Mouse (Mus musculus): ENCODE data around the gene Gpc6. TPM values are rescaled to one million over a fixed set of nuclear protein-coding genes. Genes with fewer than 3 reads are reported as not detected.
A peak's percentile ranks its signal among the peaks of the same experiment; 100 is the strongest.

Gene Gpc6
- polyA plus RNA-seq, 1 experiment from 2014 or later = 16.8 TPM

GRCm38 (mm10) chr14:117015333-117015922, 90.3 kb downstream of the Gpc6 start:
- Histone ChIP-seq H3K27me3 (ENCODE audit: control insufficient read depth, insufficient read depth, low read length) (no peaks in the 10 kb centered on the region), H3K36me3 (ENCODE audit: control insufficient read depth, insufficient read depth, low read length) (no peaks in the 10 kb centered on the region), H3K27ac (replicated peaks; ENCODE audit: low read depth, low read length) (no peak overlapping the region), H3K9ac (replicated peaks; ENCODE audit: low read length) (no peak overlapping the region), H3K9me3 (ENCODE audit: control insufficient read depth, low read length) (no peaks in the 10 kb centered on the region), H3K4me1 (ENCODE audit: control insufficient read depth, insufficient read depth, low read length) (no peaks in the 10 kb centered on the region), H3K4me2 (ENCODE audit: low read length) (no peak overlapping the region), H3K4me3 (replicated peaks; ENCODE audit: low read depth, low read length) (no peak overlapping the region)
- DNase-seq (no peak), ATAC-seq (ENCODE audit: low FRiP score, low TSS enrichment) (no peak)
- 9% methylated on average over 4 of the region's 4 CpGs for WGBS

DNA sequence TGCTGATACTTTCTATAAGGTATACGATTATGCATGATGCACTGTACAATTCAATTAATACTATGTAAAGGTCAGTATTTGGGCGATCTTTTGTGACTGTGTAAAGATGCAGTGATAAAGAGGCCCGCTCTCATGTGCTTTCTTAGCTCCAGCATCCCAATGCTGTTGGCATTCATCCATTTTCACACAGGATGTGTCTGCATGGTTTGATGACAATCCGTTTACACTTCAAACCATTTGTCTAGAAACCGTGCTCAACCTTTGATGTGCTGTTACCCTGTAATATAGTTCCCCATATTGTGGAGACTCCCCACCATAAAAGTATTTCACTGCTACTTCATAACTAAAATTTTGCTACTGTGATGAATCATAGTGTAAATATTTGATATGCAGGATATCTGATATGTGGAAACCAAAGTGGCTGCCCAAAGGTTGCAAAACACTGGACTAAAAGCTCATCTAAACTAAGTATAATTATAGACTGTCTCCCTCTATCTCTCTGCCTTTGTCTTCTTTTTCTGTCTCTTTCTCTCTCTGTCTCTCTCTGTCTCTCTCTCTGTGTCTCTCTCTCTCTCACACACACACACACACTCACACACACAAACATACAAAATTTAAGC, 97.2 kb downstream of the Gpc6 start:
- 73% methylated on average over 5 of the region's 5 CpGs for WGBS
- Histone ChIP-seq H3K27ac (replicated peaks; ENCODE audit: low read depth, low read length) (no peak overlapping the region), H3K4me2 (ENCODE audit: low read length) (no peak overlapping the region), H3K36me3 (ENCODE audit: control insufficient read depth, insufficient read depth, low read length) (no peaks in the 10 kb centered on the region), H3K4me1 (ENCODE audit: control insufficient read depth, insufficient read depth, low read length) (no peaks in the 10 kb centered on the region), H3K4me3 (replicated peaks; ENCODE audit: low read depth, low read length) (no peak overlapping the region), H3K27me3 (ENCODE audit: control insufficient read depth, insufficient read depth, low read length) (no peaks in the 10 kb centered on the region), H3K9ac (replicated peaks; ENCODE audit: low read length) (no peak overlapping the region), H3K9me3 (ENCODE audit: control insufficient read depth, low read length) (no peaks in the 10 kb centered on the region)
- ATAC-seq (ENCODE audit: low FRiP score, low TSS enrichment) = no peak
- DNase-seq = no peak

- H3K4me2 ChIP-seq (ENCODE audit: low read length) = no peak overlapping the region
- H3K27ac ChIP-seq (replicated peaks; ENCODE audit: low read depth, low read length) = no peak overlapping the region
- H3K27me3 ChIP-seq (ENCODE audit: control insufficient read depth, insufficient read depth, low read length) = no peaks in the 10 kb centered on the region
- no peak for ATAC-seq (ENCODE audit: low FRiP score, low TSS enrichment)
- no peaks in the 10 kb centered on the region for H3K4me1 ChIP-seq (ENCODE audit: control insufficient read depth, insufficient read depth, low read length)
- H3K9me3 ChIP-seq (ENCODE audit: control insufficient read depth, low read length) = no peaks in the 10 kb centered on the region
- no peak overlapping the region for H3K9ac ChIP-seq (replicated peaks; ENCODE audit: low read length)
- WGBS = 52% methylated on average over 4 of the region's 4 CpGs
- H3K36me3 ChIP-seq (ENCODE audit: control insufficient read depth, insufficient read depth, low read length) = no peaks in the 10 kb centered on the region
- DNase-seq = no peak
- no peak overlapping the region for H3K4me3 ChIP-seq (replicated peaks; ENCODE audit: low read depth, low read length)
Measured at GRCm38 (mm10) chr14:117034146-117034545, 109.0 kb downstream of the Gpc6 start.

- H3K9me3 ChIP-seq (ENCODE audit: control insufficient read depth, low read length) = no peaks in the 10 kb centered on the region
- no peaks in the 10 kb centered on the region for H3K36me3 ChIP-seq (ENCODE audit: control insufficient read depth, insufficient read depth, low read length)
- H3K27me3 ChIP-seq (ENCODE audit: control insufficient read depth, insufficient read depth, low read length) = no peaks in the 10 kb centered on the region
- DNase-seq (peak; percentile 20), ATAC-seq (ENCODE audit: low FRiP score, low TSS enrichment) (no peak)
- H3K4me2 ChIP-seq (ENCODE audit: low read length) = no peak overlapping the region
- no peak overlapping the region for H3K9ac ChIP-seq (replicated peaks; ENCODE audit: low read length)
- H3K4me1 ChIP-seq (ENCODE audit: control insufficient read depth, insufficient read depth, low read length) = no peaks in the 10 kb centered on the region
- no peak overlapping the region for H3K4me3 ChIP-seq (replicated peaks; ENCODE audit: low read depth, low read length)
- 39% methylated on average over 5 of the region's 5 CpGs for whole genome bisulfite sequencing
- no peak overlapping the region for H3K27ac ChIP-seq (replicated peaks; ENCODE audit: low read depth, low read length)
Measured at GRCm38 (mm10) chr14:117041017-117041416, 115.9 kb downstream of the Gpc6 start.

DNA sequence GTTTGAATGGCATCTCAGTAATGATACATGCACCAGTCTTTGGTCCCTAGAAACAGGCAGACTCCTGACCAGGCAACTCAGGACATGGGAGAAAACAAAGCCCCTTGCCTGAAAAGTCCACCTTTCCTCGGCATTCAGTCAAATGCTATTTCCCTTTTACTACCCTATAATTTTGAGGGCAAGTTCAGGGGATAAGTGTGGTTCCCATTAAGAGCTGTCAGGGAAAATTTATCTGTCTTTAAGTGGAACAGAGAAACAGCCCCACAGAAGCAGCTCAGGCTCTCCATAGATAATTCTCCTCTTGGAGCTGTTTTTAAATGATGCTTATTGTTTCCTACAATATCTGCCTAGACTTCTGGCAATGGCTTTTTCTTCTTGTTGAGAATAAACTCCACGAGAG, 123.8 kb downstream of the Gpc6 start:
- DNase-seq = no peak
- WGBS = 80% methylated on average over 2 of the region's 2 CpGs
- no peaks in the 10 kb centered on the region for H3K27me3 ChIP-seq (ENCODE audit: control insufficient read depth, insufficient read depth, low read length)
- peaks cover 8% of the 10 kb centered on the region; the same call in 1 of the 2 replicates for H3K4me1 ChIP-seq (ENCODE audit: control insufficient read depth, insufficient read depth, low read length)
- no peak overlapping the region for H3K4me3 ChIP-seq (replicated peaks; ENCODE audit: low read depth, low read length)
- no peak overlapping the region for H3K27ac ChIP-seq (replicated peaks; ENCODE audit: low read depth, low read length)
- no peak overlapping the region for H3K4me2 ChIP-seq (ENCODE audit: low read length)
- no peaks in the 10 kb centered on the region for H3K36me3 ChIP-seq (ENCODE audit: control insufficient read depth, insufficient read depth, low read length)
- ATAC-seq (ENCODE audit: low FRiP score, low TSS enrichment) = no peak
- no peaks in the 10 kb centered on the region for H3K9me3 ChIP-seq (ENCODE audit: control insufficient read depth, low read length)
- no peak overlapping the region for H3K9ac ChIP-seq (replicated peaks; ENCODE audit: low read length)

DNA sequence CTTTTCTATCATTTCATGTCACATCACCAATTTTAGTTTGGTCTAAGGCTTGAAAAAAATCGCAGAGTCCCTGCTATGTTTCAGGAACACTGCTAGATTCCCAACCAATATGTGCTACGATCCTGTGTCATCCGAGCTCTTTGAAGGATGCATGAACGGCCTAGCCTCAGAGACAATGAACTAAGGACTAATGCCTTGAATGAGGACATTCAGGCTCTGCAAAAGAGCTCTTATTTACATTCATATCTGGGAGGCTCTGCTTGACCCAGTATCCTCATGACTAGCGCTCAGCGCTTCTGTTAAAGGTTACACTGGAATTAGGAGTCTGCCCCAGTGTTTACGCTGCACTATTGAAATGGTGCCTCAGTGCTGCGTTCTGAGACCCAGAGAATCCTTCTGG, 125.8 kb downstream of the Gpc6 start:
- peak; percentile 20 for DNase-seq

DNA sequence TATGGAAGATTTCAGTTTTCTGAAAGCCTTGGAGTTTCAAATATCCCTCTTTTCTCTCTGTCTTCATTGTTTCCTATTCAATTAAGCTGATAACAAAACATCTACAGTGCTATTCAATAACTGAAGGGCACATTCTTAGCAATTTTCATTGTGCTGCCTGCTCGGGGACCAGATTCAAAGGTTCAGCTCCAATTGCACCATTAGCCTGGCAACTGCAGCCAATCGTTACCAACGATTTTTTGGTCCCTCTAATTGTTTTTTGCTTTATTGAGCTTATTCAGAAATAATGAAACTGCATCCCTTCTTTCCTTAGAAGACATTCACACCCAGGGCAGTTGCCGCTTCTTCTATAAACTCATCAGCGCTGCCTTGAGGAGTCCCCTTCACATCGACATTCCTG, 128.2 kb downstream of the Gpc6 start:
- Histone ChIP-seq H3K9ac (replicated peaks; ENCODE audit: low read length) (no peak overlapping the region), H3K27ac (replicated peaks; ENCODE audit: low read depth, low read length) (no peak overlapping the region), H3K27me3 (ENCODE audit: control insufficient read depth, insufficient read depth, low read length) (no peaks in the 10 kb centered on the region), H3K36me3 (ENCODE audit: control insufficient read depth, insufficient read depth, low read length) (no peaks in the 10 kb centered on the region), H3K4me2 (ENCODE audit: low read length) (no peak overlapping the region), H3K4me1 (ENCODE audit: control insufficient read depth, insufficient read depth, low read length) (peaks cover 8% of the 10 kb centered on the region; the same call in 1 of the 2 replicates), H3K4me3 (replicated peaks; ENCODE audit: low read depth, low read length) (no peak overlapping the region), H3K9me3 (ENCODE audit: control insufficient read depth, low read length) (no peaks in the 10 kb centered on the region)
- DNase-seq (no peak), ATAC-seq (ENCODE audit: low FRiP score, low TSS enrichment) (no peak)
- 65% methylated on average over 6 of the region's 6 CpGs for WGBS

More for the DNA sequence above, 125.8 kb downstream of the Gpc6 start:
- ATAC-seq (ENCODE audit: low FRiP score, low TSS enrichment) = no peak
- no peaks in the 10 kb centered on the region for H3K36me3 ChIP-seq (ENCODE audit: control insufficient read depth, insufficient read depth, low read length)
- H3K4me1 ChIP-seq (ENCODE audit: control insufficient read depth, insufficient read depth, low read length) = peaks cover 8% of the 10 kb centered on the region; the same call in 1 of the 2 replicates
- no peak overlapping the region for H3K27ac ChIP-seq (replicated peaks; ENCODE audit: low read depth, low read length)
- H3K27me3 ChIP-seq (ENCODE audit: control insufficient read depth, insufficient read depth, low read length) = no peaks in the 10 kb centered on the region
- H3K9ac ChIP-seq (replicated peaks; ENCODE audit: low read length) = no peak overlapping the region
- H3K9me3 ChIP-seq (ENCODE audit: control insufficient read depth, low read length) = no peaks in the 10 kb centered on the region
- WGBS = 48% methylated on average over 8 of the region's 8 CpGs
- H3K4me3 ChIP-seq (replicated peaks; ENCODE audit: low read depth, low read length) = no peak overlapping the region
- H3K4me2 ChIP-seq (ENCODE audit: low read length) = no peak overlapping the region

GRCm38 (mm10) chr14:117055134-117055533, 130.0 kb downstream of the Gpc6 start:
- ATAC-seq (ENCODE audit: low FRiP score, low TSS enrichment) (no peak), DNase-seq (no peak)
- Histone ChIP-seq H3K4me3 (replicated peaks; ENCODE audit: low read depth, low read length) (no peak overlapping the region), H3K4me1 (ENCODE audit: control insufficient read depth, insufficient read depth, low read length) (peaks cover 8% of the 10 kb centered on the region; the same call in 1 of the 2 replicates), H3K27ac (replicated peaks; ENCODE audit: low read depth, low read length) (no peak overlapping the region), H3K9ac (replicated peaks; ENCODE audit: low read length) (no peak overlapping the region), H3K27me3 (ENCODE audit: control insufficient read depth, insufficient read depth, low read length) (no peaks in the 10 kb centered on the region), H3K9me3 (ENCODE audit: control insufficient read depth, low read length) (no peaks in the 10 kb centered on the region), H3K4me2 (ENCODE audit: low read length) (no peak overlapping the region), H3K36me3 (ENCODE audit: control insufficient read depth, insufficient read depth, low read length) (no peaks in the 10 kb centered on the region)
- 76% methylated on average over 2 of the region's 2 CpGs for WGBS

GRCm38 (mm10) chr14:117061078-117061477, 136.0 kb downstream of the Gpc6 start:
- WGBS = 10% methylated on average over 2 of the region's 2 CpGs
- DNase-seq (no peak), ATAC-seq (ENCODE audit: low FRiP score, low TSS enrichment) (no peak)
- Histone ChIP-seq H3K9me3 (ENCODE audit: control insufficient read depth, low read length) (no peaks in the 10 kb centered on the region), H3K4me1 (ENCODE audit: control insufficient read depth, insufficient read depth, low read length) (0 out of 2 replicates have a peak, but pooled peaks cover 4% of the 10 kb centered on the region), H3K27me3 (ENCODE audit: control insufficient read depth, insufficient read depth, low read length) (no peaks in the 10 kb centered on the region), H3K4me2 (ENCODE audit: low read length) (no peak overlapping the region), H3K4me3 (replicated peaks; ENCODE audit: low read depth, low read length) (no peak overlapping the region), H3K9ac (replicated peaks; ENCODE audit: low read length) (no peak overlapping the region), H3K36me3 (ENCODE audit: control insufficient read depth, insufficient read depth, low read length) (no peaks in the 10 kb centered on the region), H3K27ac (replicated peaks; ENCODE audit: low read depth, low read length) (no peak overlapping the region)

Measured in midbrain, embryonic 14.5 days (tissue).